ENCODE assay signal across 29 mouse cellular contexts in genomic region chr7:99995186-99995585, GRCm38 (mm10). TPM values are rescaled to one million over a fixed set of nuclear protein-coding genes. Genes with fewer than 3 reads are reported as not detected.
"Had no signal": no experiment of that assay in that cellular context is flagged by ENCODE, and none has a peak within 500 bp of the region (broad histone marks: within the 10 kb centered on the region; RNA-seq: fewer than 3 reads in every experiment).

No protein-coding gene starts in this region.

- H3K9me3 ChIP-seq: embryonic facial prominence, embryonic 10.5 days; embryonic facial prominence, embryonic 12.5 days; embryonic facial prominence, embryonic 13.5 days; embryonic facial prominence, embryonic 15.5 days; forebrain, embryonic 10.5 days; forebrain, embryonic 12.5 days; forebrain, embryonic 13.5 days; forebrain, embryonic 15.5 days; heart, embryonic 10.5 days had no signal

- H3K4me3 ChIP-seq: embryonic facial prominence, embryonic 10.5 days; embryonic facial prominence, embryonic 12.5 days; embryonic facial prominence, embryonic 13.5 days; embryonic facial prominence, embryonic 15.5 days; erythroblast, embryonic 14.5 days; forebrain, embryonic 10.5 days; forebrain, embryonic 12.5 days; forebrain, embryonic 13.5 days; forebrain, embryonic 15.5 days; gastrocnemius, adult 2 months; heart, adult 2 months; heart, embryonic 10.5 days had no signal

- H3K27ac ChIP-seq: embryonic facial prominence, embryonic 10.5 days; embryonic facial prominence, embryonic 12.5 days; embryonic facial prominence, embryonic 13.5 days; embryonic facial prominence, embryonic 15.5 days; forebrain, embryonic 10.5 days; forebrain, embryonic 12.5 days; forebrain, embryonic 13.5 days; forebrain, embryonic 15.5 days; gastrocnemius, adult 2 months; heart, adult 2 months; heart, embryonic 10.5 days had no signal

- H3K9ac ChIP-seq: embryonic facial prominence, embryonic 12.5 days; embryonic facial prominence, embryonic 13.5 days; embryonic facial prominence, embryonic 15.5 days; forebrain, embryonic 12.5 days; forebrain, embryonic 13.5 days; forebrain, embryonic 15.5 days; forebrain, postnatal 0 days had no signal

- DNase-seq: cerebellum, adult 9-11 months; cerebellum, postnatal 10 days; cerebellum, postnatal 14 days; cerebellum, postnatal 25 days; cerebellum, postnatal 36 days; forebrain, postnatal 0 days; gastrocnemius, adult 2 months; gastrocnemius, postnatal 10 days; gastrocnemius, postnatal 14 days; gastrocnemius, postnatal 25 days; gastrocnemius, postnatal 36 days; heart, adult 11 months; heart, adult 18-20 months; heart, adult 2 months had no signal

- H3K27me3 ChIP-seq: embryonic facial prominence, embryonic 12.5 days; embryonic facial prominence, embryonic 13.5 days; embryonic facial prominence, embryonic 15.5 days; forebrain, embryonic 12.5 days; forebrain, embryonic 13.5 days; forebrain, embryonic 15.5 days had no signal

- H3K36me3 ChIP-seq: embryonic facial prominence, embryonic 10.5 days; embryonic facial prominence, embryonic 12.5 days; embryonic facial prominence, embryonic 13.5 days; embryonic facial prominence, embryonic 15.5 days; forebrain, embryonic 10.5 days; forebrain, embryonic 12.5 days; forebrain, embryonic 15.5 days; heart, embryonic 10.5 days had no signal

- ATAC-seq: forebrain, embryonic 13.5 days; forebrain, embryonic 14.5 days; forebrain, embryonic 15.5 days; forebrain, embryonic 16.5 days; forebrain, postnatal 0 days had no signal

- H3K4me1 ChIP-seq: embryonic facial prominence, embryonic 12.5 days; embryonic facial prominence, embryonic 13.5 days; embryonic facial prominence, embryonic 15.5 days; forebrain, embryonic 12.5 days; forebrain, embryonic 13.5 days; forebrain, embryonic 15.5 days; heart, embryonic 10.5 days had no signal

- H3K4me2 ChIP-seq: embryonic facial prominence, embryonic 12.5 days; embryonic facial prominence, embryonic 13.5 days; embryonic facial prominence, embryonic 15.5 days; forebrain, embryonic 12.5 days; forebrain, embryonic 13.5 days; forebrain, embryonic 15.5 days; heart, embryonic 11.5 days had no signal

RNA-seq across cellular contexts. Expression of gene Chrdl2, which starts 10.8 kb away (rescaled TPM):
- total RNA-seq: forebrain, postnatal 0 days; granulocyte monocyte progenitor cell, adult 5-6 weeks; heart, adult 18-20 months; heart, adult 8-10 months had no signal
- polyA plus RNA-seq: erythroblast, embryonic 14.5 days; forebrain, embryonic 13.5 days; forebrain, embryonic 14.5 days; forebrain, embryonic 15.5 days had no signal
